Mouse (Mus musculus): ENCODE results near the gene Olfr328.

GRCm38 (mm10) chr11:58546322-58546721 lies 9.1 kb downstream of the Olfr328 start, which contains the start of gene Olfr329-ps:
- no peak for TF ChIP-seq CTCF (IDR thresholded peaks at IDR 0.05; ENCODE audit: insufficient read depth, low read depth, low read length)
- no peak for TF ChIP-seq POLR2A (IDR thresholded peaks at IDR 0.05; ENCODE audit: insufficient read depth, low read depth, low read length)
